Mouse (Mus musculus) spleen, adult 2 months (tissue): Measurements from ENCODE around the gene Glcci1.

Experiments used
- CTCF ChIP-seq: fragments of 200-500 bp; IDR thresholded peaks from 2 replicates; pipeline ENCODE4 v1.5.1; 2011; ENCODE audit warnings: mild to moderate bottlenecking, inconsistent platforms; ENCODE audit not compliant: insufficient read depth, insufficient read length, insufficient replicate concordance; ENCODE audit errors: extremely low read depth
- POLR2A ChIP-seq: fragments of 200-500 bp; IDR thresholded peaks from 2 replicates; pipeline ENCODE4 v1.6.1; 2011; ENCODE audit warnings: low read depth, low read length, inconsistent platforms

- peak; percentile 5; the same call in 1 of the 2 replicates for TF ChIP-seq POLR2A
- no peak for TF ChIP-seq CTCF
Measured at GRCm38 (mm10) chr6:8509551-8509950, at the start of gene Glcci1.
